Mouse (Mus musculus): ENCODE measurements around the gene Lin37. TPM values are rescaled to one million over a fixed set of nuclear protein-coding genes. Genes with fewer than 3 reads are reported as not detected.

Gene Lin37
- total RNA-seq, 2 experiments from 2014 or later = 45.5 to 47.6 TPM

DNA sequence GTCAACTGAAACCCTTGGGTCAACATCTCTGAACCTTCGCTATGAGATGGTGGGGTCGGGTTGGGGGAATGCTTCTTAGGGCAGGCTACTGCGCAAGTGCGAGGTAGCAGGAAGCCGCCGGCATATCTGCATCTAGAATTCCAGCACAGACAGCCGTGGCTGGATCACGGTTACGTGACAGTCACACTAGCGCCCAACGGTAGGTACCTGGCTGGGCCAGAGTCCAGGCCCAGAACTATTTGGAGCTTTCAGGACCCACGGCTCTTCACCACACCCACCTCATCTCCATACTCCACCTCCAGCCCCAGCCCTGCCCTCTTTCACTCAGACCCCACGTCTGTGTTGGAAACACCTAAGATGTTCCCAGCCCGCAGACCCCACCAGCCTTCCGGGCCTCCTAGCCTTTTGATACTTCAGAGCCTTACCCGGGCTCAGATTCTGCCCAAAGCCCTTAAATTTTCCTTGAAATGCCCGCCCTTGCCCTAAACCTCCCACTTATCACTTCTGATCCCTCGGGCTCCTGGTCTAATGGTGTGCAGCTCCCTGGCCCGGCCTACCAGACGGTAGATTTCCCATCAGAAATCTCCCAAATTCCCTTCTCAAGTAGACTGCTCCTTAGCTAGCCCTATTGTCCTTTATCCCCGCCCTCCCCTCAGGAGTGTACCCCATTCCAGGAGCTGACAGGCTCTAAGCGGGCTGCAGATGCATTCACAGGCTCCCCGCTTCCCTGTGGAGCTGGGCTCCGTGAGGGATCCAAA is 44.5 kb downstream of the Lin37 start:
- H3K27ac ChIP-seq = no peak overlapping the region
- H3K4me3 ChIP-seq = no peak overlapping the region
- no peak for TF ChIP-seq CTCF (conservative IDR thresholded peaks at IDR 0.05)
- DNase-seq (ENCODE audit: low spot score in 2 of 2) = no peak

DNA sequence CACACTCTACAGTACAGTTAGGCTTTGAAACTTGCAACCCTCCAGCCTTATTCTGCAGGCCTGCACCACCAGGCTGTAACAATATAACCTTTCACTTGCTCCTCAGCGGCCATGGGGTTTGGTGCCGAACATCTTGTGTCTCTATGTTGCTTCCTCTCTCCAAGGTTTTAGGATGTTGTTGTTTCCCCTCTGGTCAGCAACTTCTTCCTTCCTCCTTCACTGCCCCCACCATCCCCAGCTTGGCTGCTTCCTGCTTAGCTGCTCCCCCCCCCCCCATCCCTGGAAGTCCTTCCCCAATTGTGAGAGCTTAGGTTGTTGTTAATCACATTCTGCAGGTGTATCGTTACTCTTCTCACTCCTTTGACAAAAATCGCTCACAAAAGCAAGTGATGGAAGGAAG is 51.6 kb downstream of the Lin37 start:
- no peak for DNase-seq (ENCODE audit: low spot score in 2 of 2)
- no peak for TF ChIP-seq CTCF (conservative IDR thresholded peaks at IDR 0.05)
- no peak overlapping the region for H3K4me3 ChIP-seq
- H3K27ac ChIP-seq = no peak overlapping the region

Small RNA genes within 50 kb of the gene (microRNA-seq; reads per million reads assigned to microRNA genes)
- gene Gm38670 (0.96 to 1.1 reads per million in 2 experiments), gene Mir3569 (0 to 0.92 reads per million in 2 experiments)

Other genes starting within 250 kb of the Lin37 start
- gene Syne4, start 245.0 kb downstream of the Lin37 start, total RNA-seq (2021) = 10 to 100 TPM in 1 of 2 experiments, 1 to 10 TPM in 1; 9.4 to 14.2 TPM
- gene E130208F15Rik, start 238.1 kb downstream of the Lin37 start, total RNA-seq (2021) = under 1 TPM; 0.41 to 0.81 TPM
- gene Sdhaf1, start 235.9 kb downstream of the Lin37 start, total RNA-seq (2021) = 1 to 10 TPM; 6.7 to 7.3 TPM
- 10 to 100 TPM; 32.4 to 34.6 TPM for gene Lrfn3, start 197.1 kb downstream of the Lin37 start, total RNA-seq (2021)
- 10 to 100 TPM; 26.7 to 32.6 TPM for gene Tyrobp, start 146.1 kb downstream of the Lin37 start, total RNA-seq (2021)
- gene Hcst, start 140.0 kb downstream of the Lin37 start, total RNA-seq (2021) = 1 to 10 TPM in 1 of 2 experiments, not detected in 1; 1.5 TPM
- 1 to 10 TPM; 2.8 to 3.0 TPM for gene Nfkbid, start 138.1 kb downstream of the Lin37 start, total RNA-seq (2021)
- gene Aplp1, start 114.3 kb downstream of the Lin37 start, total RNA-seq (2021) = 1,000 to 10,000 TPM; 1,283 to 1,305 TPM
- 10 to 100 TPM; 15.0 to 20.4 TPM for gene Kirrel2, start 102.1 kb downstream of the Lin37 start, total RNA-seq (2021)
- 1 to 10 TPM; 1.2 to 1.3 TPM for gene Nphs1, start 101.5 kb downstream of the Lin37 start, total RNA-seq (2021)
- not detected for gene Prodh2, start 66.2 kb downstream of the Lin37 start, total RNA-seq (2021)
- gene Arhgap33, start 24.8 kb downstream of the Lin37 start, total RNA-seq (2021) = 100 to 1,000 TPM; 101 to 119 TPM
- 1 to 10 TPM; 2.7 to 4.8 TPM for gene Hspb6, start 7.7 kb downstream of the Lin37 start, total RNA-seq (2021)
- 1 to 10 TPM; 4.0 to 4.1 TPM for gene Proser3, start 7.5 kb downstream of the Lin37 start, total RNA-seq (2021)
- 10 to 100 TPM; 71.4 to 90.8 TPM for gene U2af1l4, start 3.5 kb upstream of the Lin37 start, total RNA-seq (2021)
- gene Gm49396, start 3.5 kb upstream of the Lin37 start, total RNA-seq (2021) = 10 to 100 TPM in 1 of 2 experiments, 1 to 10 TPM in 1; 9.0 to 11.4 TPM
- 10 to 100 TPM; 79.9 to 92.3 TPM for gene Psenen, start 3.8 kb upstream of the Lin37 start, total RNA-seq (2021)
- gene Igflr1, start 5.6 kb upstream of the Lin37 start, total RNA-seq (2021) = 1 to 10 TPM; 6.4 to 6.5 TPM
- 10 to 100 TPM; 49.8 to 57.5 TPM for gene Kmt2b, start 28.9 kb upstream of the Lin37 start, total RNA-seq (2021)
- gene Zbtb32, start 39.1 kb upstream of the Lin37 start, total RNA-seq (2021) = not detected
- under 1 TPM in 1 of 2 experiments, not detected in 1; 0.69 TPM for gene Upk1a, start 53.0 kb upstream of the Lin37 start, total RNA-seq (2021)
- gene Cox6b1, start 66.3 kb upstream of the Lin37 start, total RNA-seq (2021) = 100 to 1,000 TPM; 552 to 568 TPM
- not detected for gene Etv2, start 76.0 kb upstream of the Lin37 start, total RNA-seq (2021)
- 10 to 100 TPM; 69.5 to 72.6 TPM for gene Rbm42, start 90.5 kb upstream of the Lin37 start, total RNA-seq (2021)
- 1 to 10 TPM; 6.6 to 6.8 TPM for gene Haus5, start 105.2 kb upstream of the Lin37 start, total RNA-seq (2021)
- not detected for gene Pmis2, start 111.8 kb upstream of the Lin37 start, total RNA-seq (2021)
- gene 2200002J24Rik, start 139.1 kb upstream of the Lin37 start, total RNA-seq (2021) = not detected
- under 1 TPM; 0.38 to 0.47 TPM for gene Atp4a, start 152.4 kb upstream of the Lin37 start, total RNA-seq (2021)
- gene Tmem147, start 169.7 kb upstream of the Lin37 start, total RNA-seq (2021) = 100 to 1,000 TPM; 108 to 112 TPM
- gene Gapdhs, start 183.8 kb upstream of the Lin37 start, total RNA-seq (2021) = not detected
- gene Sbsn, start 191.6 kb upstream of the Lin37 start, total RNA-seq (2021) = 1 to 10 TPM; 4.9 to 6.1 TPM
- under 1 TPM; 0.56 to 1.00 TPM for gene Dmkn, start 203.9 kb upstream of the Lin37 start, total RNA-seq (2021)
- not detected for gene Krtdap, start 228.1 kb upstream of the Lin37 start, total RNA-seq (2021)